Mouse (Mus musculus) right cerebral cortex, postnatal 4 days (tissue): ENCODE measurements at regions not wholly inside any gene's neighbourhood (a gene's known extent, or its start where the extent isn't known, plus 50 kb on each side); places are given as distances from the start of the nearest gene placed in this dataset.

ENCODE experiments used
- DNase-seq: peaks from one replicate; pipeline ENCODE4 v3.0.0-alpha.2; 2022

- DNase-seq = no peak
Measured at GRCm38 (mm10) chr14:114398861-114399557, 693.0 kb upstream of the Gpc5 start.

GRCm38 (mm10) chr14:114418851-114419250 lies 673.2 kb upstream of the Gpc5 start:
- DNase-seq = no peak

GRCm38 (mm10) chr14:114425475-114425874 lies 666.5 kb upstream of the Gpc5 start:
- no peak for DNase-seq
